Mouse (Mus musculus) bone marrow, adult 2 months (tissue): ENCODE data around the gene Myocos. TPM values are rescaled to one million over a fixed set of nuclear protein-coding genes. Genes with fewer than 3 reads are reported as not detected.

Source experiments
- H3K27ac ChIP-seq: fragments of 200-500 bp; 2 replicates; pipeline ENCODE4 v1.5.1; 2012; ENCODE audit warnings: low read depth, mild to moderate bottlenecking, control low read depth, inconsistent platforms, low read length; ENCODE audit not compliant: control insufficient read depth, poor library complexity, insufficient read depth
- H3K4me1 ChIP-seq: fragments of 200-500 bp; 2 replicates; pipeline ENCODE4 v1.6.1; 2011; ENCODE audit warnings: low read length; ENCODE audit not compliant: control insufficient read depth, insufficient read depth
- H3K4me3 ChIP-seq: fragments of 200-500 bp; replicated peaks from 2 replicates; pipeline ENCODE3; 2011; ENCODE audit warnings: mild to moderate bottlenecking, low read depth, low read length, control low read depth; ENCODE audit not compliant: control insufficient read depth
- CTCF ChIP-seq: fragments of 200-500 bp; IDR thresholded peaks from 2 replicates; pipeline ENCODE4 v1.5.1; 2011; ENCODE audit warnings: low read length, control low read depth; ENCODE audit not compliant: control insufficient read depth, insufficient read depth
- POLR2A ChIP-seq: fragments of 200-500 bp; IDR thresholded peaks from 2 replicates; pipeline ENCODE4 v1.6.1; 2011; ENCODE audit warnings: low read depth, mild to moderate bottlenecking, control low read depth, low read length, borderline replicate concordance; ENCODE audit not compliant: control insufficient read depth
- WGBS: fragments of 180-500 bp; shearing (Covaris S2); methylation state at CpG from one replicate; pipeline ENCODE4 v1.1.7; 2018; 5-methylcytosine and 5-hydroxymethylcytosine counted together
- polyA plus RNA-seq: library from polyadenylated mRNA; stranded (reverse); fragments of >200 nt; gene quantifications from 2 replicates; pipeline ENCODE4 v1.2.4, GENCODE M21; 2011; ENCODE audit warnings: low replicate concordance; ENCODE audit not compliant: missing spikeins, insufficient read depth, insufficient read length

Myocos gene
- polyA plus RNA-seq, 1 experiment: not detected

- no peak for TF ChIP-seq POLR2A
- no peak for TF ChIP-seq CTCF
- Histone ChIP-seq H3K4me3 (no peak overlapping the region), H3K27ac (no peak overlapping the region), H3K4me1 (no peaks in the 10 kb centered on the region)
- WGBS: 66% methylated on average over 3 of the region's 3 CpGs
These were observed 60.5 kb downstream of the Myocos start for GRCm38 (mm10) chr1:162597379-162598102.

Other genes starting within 250 kb of the Myocos start
- 1.3 and 3.5 TPM in 2 replicates for gene Dnm3, start 180.2 kb downstream of the Myocos start, polyA plus RNA-seq
- 4.5 and 4.6 TPM in 2 replicates for gene Mettl13, start 109.7 kb downstream of the Myocos start, polyA plus RNA-seq
- gene Vamp4, start 87.7 kb downstream of the Myocos start, polyA plus RNA-seq: 6.3 and 14.0 TPM in 2 replicates
- gene Myoc, start 19.1 kb downstream of the Myocos start, polyA plus RNA-seq: 0.72 TPM in 1 of 2 replicates, not detected in the other
- 73.2 and 95.5 TPM in 2 replicates for gene Prrc2c, start 82.3 kb upstream of the Myocos start, polyA plus RNA-seq
- not detected in 2 replicates for gene Fmo4, start 155.8 kb upstream of the Myocos start, polyA plus RNA-seq
- gene Fmo1, start 208.4 kb upstream of the Myocos start, polyA plus RNA-seq: 10.4 and 18.0 TPM in 2 replicates
- 11.6 and 12.1 TPM in 2 replicates for gene Fmo2, start 240.5 kb upstream of the Myocos start, polyA plus RNA-seq